Mouse (Mus musculus): ENCODE data around the gene Lrrc23. TPM values are rescaled to one million over a fixed set of nuclear protein-coding genes. Genes with fewer than 3 reads are reported as not detected.

Gene Lrrc23
- polyA plus RNA-seq, 1 experiment from 2014 or later: 4.5 TPM

DNA sequence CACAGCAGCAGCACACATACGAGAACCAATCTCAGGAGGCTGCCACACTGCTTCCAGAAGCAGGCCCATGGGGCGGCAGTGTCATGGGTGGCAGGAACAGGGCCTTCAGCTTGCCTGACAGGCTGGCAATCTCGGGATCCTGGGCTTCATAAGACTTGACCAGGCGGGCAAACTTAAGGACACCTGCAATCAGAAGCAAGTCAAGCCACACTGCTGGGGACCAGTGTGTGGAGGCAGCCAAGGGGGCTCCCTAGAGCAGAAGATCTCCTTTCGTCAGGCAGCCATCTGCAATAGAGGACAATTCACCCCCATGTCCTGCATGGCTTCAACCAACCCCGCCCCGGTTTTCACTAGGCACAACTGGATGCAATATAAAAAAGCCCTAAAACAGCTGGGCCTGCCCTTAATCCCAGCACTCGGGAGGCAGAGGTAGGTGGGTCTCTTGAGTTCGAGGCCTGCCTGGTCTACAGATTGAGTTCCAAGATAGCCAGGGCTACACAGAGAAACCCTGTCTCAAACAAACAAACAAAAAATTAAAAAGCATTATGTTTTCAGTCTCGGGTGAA is 40.2 kb downstream of the Lrrc23 start:
- no peak for DNase-seq (ENCODE audit: low spot score)
- H3K4me1 ChIP-seq (replicated peaks; ENCODE audit: control insufficient read depth, insufficient read depth, low read length): peaks cover 6% of the 10 kb centered on the region; the same call in 1 of the 2 replicates
- no peak overlapping the region for H3K4me3 ChIP-seq (ENCODE audit: low read depth, low read length)
- H3K9me3 ChIP-seq (ENCODE audit: control insufficient read depth, low read length): no peaks in the 10 kb centered on the region
- no peak overlapping the region for H3K9ac ChIP-seq (ENCODE audit: low read length)
- WGBS: 88% methylated on average over 10 of the region's 10 CpGs
- H3K36me3 ChIP-seq (ENCODE audit: control insufficient read depth, insufficient read depth, low read length): peaks cover 4% of the 10 kb centered on the region
- no peak for ATAC-seq (replicated peaks; ENCODE audit: low FRiP score)
- H3K4me2 ChIP-seq (ENCODE audit: low read depth, low read length, severe bottlenecking): no peak overlapping the region
- no peaks in the 10 kb centered on the region for H3K27me3 ChIP-seq (ENCODE audit: control insufficient read depth, insufficient read depth, low read length)
- no peak overlapping the region for H3K27ac ChIP-seq (ENCODE audit: low read depth, low read length)

- H3K9ac ChIP-seq (ENCODE audit: low read length): no peak within 1 kb of the TSS
- H3K4me1 ChIP-seq (replicated peaks; ENCODE audit: control insufficient read depth, insufficient read depth, low read length): peaks cover 6% of the 10 kb centered on the region; the same call in 1 of the 2 replicates
- DNase-seq (ENCODE audit: low spot score): no peak
- no peak within 1 kb of the TSS for H3K4me3 ChIP-seq (ENCODE audit: low read depth, low read length)
- H3K27ac ChIP-seq (ENCODE audit: low read depth, low read length): no peak within 1 kb of the TSS
- H3K36me3 ChIP-seq (ENCODE audit: control insufficient read depth, insufficient read depth, low read length): peaks cover 4% of the 10 kb centered on the region
- no peaks in the 10 kb centered on the region for H3K27me3 ChIP-seq (ENCODE audit: control insufficient read depth, insufficient read depth, low read length)
- no peak for ATAC-seq (replicated peaks; ENCODE audit: low FRiP score)
- no peaks in the 10 kb centered on the region for H3K9me3 ChIP-seq (ENCODE audit: control insufficient read depth, low read length)
- WGBS: 23% methylated on average over 15 of the region's 15 CpGs
- H3K4me2 ChIP-seq (ENCODE audit: low read depth, low read length, severe bottlenecking): no peak within 1 kb of the TSS
Observed at GRCm38 (mm10) chr6:124738511-124739023, 41.0 kb downstream of the Lrrc23 start, which contains the start of gene Ptpn6. Gene Ptpn6, minus strand, starts transcription at chr6:124738714.

DNA sequence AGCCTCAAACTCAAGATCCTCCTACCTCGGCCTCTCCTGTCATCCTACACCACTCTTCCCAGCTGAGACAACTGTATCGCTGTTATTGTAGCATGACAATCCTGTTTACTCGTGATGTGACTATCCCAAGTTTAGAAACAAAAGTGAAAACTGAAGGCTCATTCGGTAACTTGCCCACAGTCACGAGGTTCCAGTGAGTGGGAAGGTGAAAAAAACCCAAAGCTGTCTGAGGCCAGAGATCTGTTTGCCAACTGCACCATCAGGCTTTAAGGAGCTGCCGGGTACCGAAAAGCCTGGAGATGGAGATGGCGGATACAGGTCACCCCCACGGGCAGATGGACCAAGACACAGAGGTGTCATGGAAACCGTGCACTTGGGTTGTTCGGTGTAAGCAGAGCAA is 42.5 kb downstream of the Lrrc23 start:
- Histone ChIP-seq H3K4me2 (ENCODE audit: low read depth, low read length, severe bottlenecking) (no peak overlapping the region), H3K27ac (ENCODE audit: low read depth, low read length) (no peak overlapping the region), H3K9me3 (ENCODE audit: control insufficient read depth, low read length) (no peaks in the 10 kb centered on the region), H3K27me3 (ENCODE audit: control insufficient read depth, insufficient read depth, low read length) (no peaks in the 10 kb centered on the region), H3K4me1 (replicated peaks; ENCODE audit: control insufficient read depth, insufficient read depth, low read length) (peaks cover 5% of the 10 kb centered on the region; the same call in 1 of the 2 replicates), H3K9ac (ENCODE audit: low read length) (no peak overlapping the region), H3K4me3 (ENCODE audit: low read depth, low read length) (no peak overlapping the region), H3K36me3 (ENCODE audit: control insufficient read depth, insufficient read depth, low read length) (no peaks in the 10 kb centered on the region)
- DNase-seq (ENCODE audit: low spot score) (no peak), ATAC-seq (replicated peaks; ENCODE audit: low FRiP score) (no peak)
- 91% methylated on average over 11 of the region's 11 CpGs for WGBS

GRCm38 (mm10) chr6:124734417-124734816 is 45.1 kb downstream of the Lrrc23 start:
- no peak overlapping the region for H3K4me3 ChIP-seq (ENCODE audit: low read depth, low read length)
- no peak overlapping the region for H3K9ac ChIP-seq (ENCODE audit: low read length)
- no peaks in the 10 kb centered on the region for H3K9me3 ChIP-seq (ENCODE audit: control insufficient read depth, low read length)
- H3K4me1 ChIP-seq (replicated peaks; ENCODE audit: control insufficient read depth, insufficient read depth, low read length): no peaks in the 10 kb centered on the region; the same call in 1 of the 2 replicates
- 86% methylated on average over 3 of the region's 3 CpGs for WGBS
- no peaks in the 10 kb centered on the region for H3K27me3 ChIP-seq (ENCODE audit: control insufficient read depth, insufficient read depth, low read length)
- no peak overlapping the region for H3K4me2 ChIP-seq (ENCODE audit: low read depth, low read length, severe bottlenecking)
- H3K27ac ChIP-seq (ENCODE audit: low read depth, low read length): no peak overlapping the region
- DNase-seq (ENCODE audit: low spot score) (no peak), ATAC-seq (replicated peaks; ENCODE audit: low FRiP score) (no peak)
- no peaks in the 10 kb centered on the region for H3K36me3 ChIP-seq (ENCODE audit: control insufficient read depth, insufficient read depth, low read length)

DNA sequence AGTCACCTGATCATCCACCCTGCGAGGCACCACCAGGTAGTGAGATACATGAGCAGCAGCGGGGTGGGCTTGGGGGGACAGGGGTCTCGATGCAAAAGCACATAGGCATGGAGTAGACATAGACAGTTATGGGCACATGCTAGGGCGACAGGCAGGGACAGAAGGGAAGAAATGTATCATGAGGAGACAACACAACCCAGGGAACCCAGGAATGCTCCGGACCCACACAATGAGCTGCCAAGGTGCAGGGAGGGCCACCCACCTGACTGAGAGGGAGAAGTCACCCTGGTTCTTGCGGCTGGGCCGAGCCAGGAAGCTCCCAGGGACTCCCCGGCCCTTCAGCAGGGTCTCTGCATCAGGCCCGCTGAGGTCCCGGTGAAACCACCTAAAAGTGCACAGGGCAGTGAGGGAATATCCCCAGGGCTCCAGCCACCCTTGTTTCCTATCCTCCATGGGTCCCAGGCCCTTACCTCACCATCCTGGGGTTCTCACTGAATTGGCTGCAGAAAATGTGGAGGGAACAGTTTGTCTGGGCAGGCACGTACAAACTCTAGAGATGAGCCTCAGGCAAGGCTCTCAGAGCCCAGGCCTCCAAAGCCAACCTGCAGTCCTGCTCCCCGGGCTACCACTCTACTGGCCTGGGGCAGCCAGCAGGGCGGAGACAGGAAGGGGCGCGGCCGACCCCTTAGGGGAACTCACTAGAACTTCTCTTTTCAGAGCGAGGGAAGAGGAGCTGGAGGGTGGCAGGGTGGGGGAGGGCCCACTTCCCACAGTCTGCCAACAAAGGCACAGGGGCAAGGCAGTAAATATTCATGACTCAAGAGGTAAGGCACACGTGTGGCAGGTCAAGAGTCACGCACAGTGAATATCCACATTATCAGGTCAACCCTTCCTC is 46.8 kb downstream of the Lrrc23 start:
- Histone ChIP-seq H3K4me1 (replicated peaks; ENCODE audit: control insufficient read depth, insufficient read depth, low read length) (no peaks in the 10 kb centered on the region), H3K27me3 (ENCODE audit: control insufficient read depth, insufficient read depth, low read length) (no peaks in the 10 kb centered on the region), H3K9ac (ENCODE audit: low read length) (no peak overlapping the region), H3K9me3 (ENCODE audit: control insufficient read depth, low read length) (no peaks in the 10 kb centered on the region), H3K4me3 (ENCODE audit: low read depth, low read length) (no peak overlapping the region), H3K36me3 (ENCODE audit: control insufficient read depth, insufficient read depth, low read length) (no peaks in the 10 kb centered on the region), H3K4me2 (ENCODE audit: low read depth, low read length, severe bottlenecking) (no peak overlapping the region), H3K27ac (ENCODE audit: low read depth, low read length) (no peak overlapping the region)
- DNase-seq (ENCODE audit: low spot score) (no peak), ATAC-seq (replicated peaks; ENCODE audit: low FRiP score) (no peak)
- WGBS: 60% methylated on average over 19 of the region's 19 CpGs

DNA sequence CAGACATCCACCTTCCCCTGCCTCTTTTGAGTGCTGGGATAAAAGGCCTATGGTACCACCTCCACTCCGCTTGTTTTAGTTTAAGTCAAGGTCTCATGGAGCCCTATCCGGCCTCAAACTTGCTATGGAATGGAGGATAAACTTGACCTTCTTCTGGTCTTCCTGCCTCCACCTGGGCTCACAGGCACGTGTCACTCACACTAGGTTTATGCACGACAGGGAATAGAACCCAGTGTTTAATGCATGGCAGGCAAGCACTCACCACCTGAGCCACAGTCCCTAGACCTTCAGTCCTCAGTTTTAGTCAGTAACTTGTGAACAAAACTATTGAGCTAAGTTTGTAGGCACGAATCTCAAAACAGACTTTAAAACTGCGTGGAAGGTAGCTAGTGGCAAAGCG is 48.5 kb downstream of the Lrrc23 start:
- no peaks in the 10 kb centered on the region for H3K27me3 ChIP-seq (ENCODE audit: control insufficient read depth, insufficient read depth, low read length)
- H3K9ac ChIP-seq (ENCODE audit: low read length): no peak overlapping the region
- H3K27ac ChIP-seq (ENCODE audit: low read depth, low read length): no peak overlapping the region
- no peak overlapping the region for H3K4me2 ChIP-seq (ENCODE audit: low read depth, low read length, severe bottlenecking)
- no peaks in the 10 kb centered on the region for H3K9me3 ChIP-seq (ENCODE audit: control insufficient read depth, low read length)
- 90% methylated on average over 7 of the region's 7 CpGs for WGBS
- no peaks in the 10 kb centered on the region for H3K36me3 ChIP-seq (ENCODE audit: control insufficient read depth, insufficient read depth, low read length)
- ATAC-seq (replicated peaks; ENCODE audit: low FRiP score) (no peak), DNase-seq (ENCODE audit: low spot score) (no peak)
- H3K4me3 ChIP-seq (ENCODE audit: low read depth, low read length): no peak overlapping the region
- no peaks in the 10 kb centered on the region for H3K4me1 ChIP-seq (replicated peaks; ENCODE audit: control insufficient read depth, insufficient read depth, low read length)

DNA sequence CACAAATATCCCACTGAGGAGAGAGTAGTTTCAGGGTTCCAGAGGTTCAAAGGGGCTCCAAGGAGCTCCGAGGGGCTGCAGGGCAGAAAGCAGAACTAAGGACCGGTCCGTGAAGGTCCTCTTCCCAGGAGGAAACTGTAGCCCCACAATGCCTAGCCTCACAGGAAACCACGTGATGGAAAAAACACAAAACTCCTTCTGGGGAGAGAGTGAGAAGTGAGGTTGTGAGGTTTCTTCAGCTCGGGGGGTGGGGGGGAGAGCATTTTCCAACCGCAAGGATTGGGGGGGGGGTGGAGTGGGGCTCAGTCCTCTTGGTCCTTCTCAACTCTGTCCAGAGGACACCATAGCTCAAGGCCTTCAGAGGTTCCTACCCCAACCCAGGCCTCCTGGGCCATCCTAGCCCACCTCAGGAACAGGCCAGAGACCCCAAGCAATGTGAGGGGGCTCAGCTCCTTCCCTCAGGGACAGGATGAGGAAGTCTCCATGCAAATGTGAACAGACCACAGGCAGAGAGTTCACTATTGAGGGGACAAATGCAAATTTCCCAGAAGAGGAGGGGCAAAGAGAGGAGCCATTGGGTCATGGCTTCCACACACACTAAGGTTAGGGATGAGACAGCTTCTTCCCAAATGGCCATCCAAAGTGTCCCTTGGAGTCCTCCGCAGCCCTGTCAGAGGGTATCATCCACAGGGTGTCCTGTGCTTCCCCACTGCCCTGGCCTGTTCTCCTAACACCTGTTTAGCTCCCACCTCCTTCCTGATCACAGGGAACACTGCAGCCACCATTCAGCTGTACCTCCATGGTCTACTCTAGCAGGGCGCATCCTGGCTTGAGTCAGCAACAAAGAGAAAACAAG is 49.4 kb downstream of the Lrrc23 start:
- no peak for ATAC-seq (replicated peaks; ENCODE audit: low FRiP score)
- H3K27me3 ChIP-seq (ENCODE audit: control insufficient read depth, insufficient read depth, low read length): no peaks in the 10 kb centered on the region
- no peak overlapping the region for H3K4me2 ChIP-seq (ENCODE audit: low read depth, low read length, severe bottlenecking)
- no peaks in the 10 kb centered on the region for H3K9me3 ChIP-seq (ENCODE audit: control insufficient read depth, low read length)
- no peak for DNase-seq (ENCODE audit: low spot score)
- H3K36me3 ChIP-seq (ENCODE audit: control insufficient read depth, insufficient read depth, low read length): no peaks in the 10 kb centered on the region
- H3K4me3 ChIP-seq (ENCODE audit: low read depth, low read length): no peak overlapping the region
- H3K27ac ChIP-seq (ENCODE audit: low read depth, low read length): no peak overlapping the region
- 91% methylated on average over 8 of the region's 8 CpGs for WGBS
- no peak overlapping the region for H3K9ac ChIP-seq (ENCODE audit: low read length)
- H3K4me1 ChIP-seq (replicated peaks; ENCODE audit: control insufficient read depth, insufficient read depth, low read length): no peaks in the 10 kb centered on the region

DNA sequence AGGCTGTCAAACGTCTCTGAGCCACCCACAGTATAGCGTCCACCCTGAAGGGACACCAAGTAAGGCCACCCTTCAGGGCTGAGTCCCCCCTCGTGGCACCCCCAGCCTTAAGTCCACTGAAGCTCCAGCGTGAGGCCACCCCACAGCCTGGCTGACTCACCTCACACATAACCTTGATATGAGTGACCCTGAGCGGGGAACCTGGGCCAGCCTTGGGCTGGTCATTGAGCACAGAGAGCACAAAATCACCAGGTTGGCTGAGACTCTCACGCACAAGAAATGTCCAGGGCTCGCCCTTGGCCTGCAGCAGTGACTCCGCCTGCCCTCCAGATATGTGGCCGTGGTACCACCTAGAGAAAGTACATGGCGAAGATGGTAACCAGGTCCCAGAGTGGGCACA is 50.9 kb downstream of the Lrrc23 start:
- no peaks in the 10 kb centered on the region for H3K9me3 ChIP-seq (ENCODE audit: control insufficient read depth, low read length)
- WGBS: 92% methylated on average over 10 of the region's 10 CpGs
- DNase-seq (ENCODE audit: low spot score) (no peak), ATAC-seq (replicated peaks; ENCODE audit: low FRiP score) (no peak)
- no peaks in the 10 kb centered on the region for H3K36me3 ChIP-seq (ENCODE audit: control insufficient read depth, insufficient read depth, low read length)
- no peak overlapping the region for H3K4me2 ChIP-seq (ENCODE audit: low read depth, low read length, severe bottlenecking)
- H3K9ac ChIP-seq (ENCODE audit: low read length): no peak overlapping the region
- H3K4me3 ChIP-seq (ENCODE audit: low read depth, low read length): no peak overlapping the region
- H3K27me3 ChIP-seq (ENCODE audit: control insufficient read depth, insufficient read depth, low read length): no peaks in the 10 kb centered on the region
- no peaks in the 10 kb centered on the region for H3K4me1 ChIP-seq (replicated peaks; ENCODE audit: control insufficient read depth, insufficient read depth, low read length)
- no peak overlapping the region for H3K27ac ChIP-seq (ENCODE audit: low read depth, low read length)

All from forebrain, embryonic 11.5 days (tissue).